Mouse (Mus musculus) spleen, adult 2 months (tissue): ENCODE results near the gene Slc41a3.

Experiments
- CTCF ChIP-seq: fragments of 200-500 bp; IDR thresholded peaks from 2 replicates; pipeline ENCODE4 v1.5.1; 2011; ENCODE audit warnings: mild to moderate bottlenecking, inconsistent platforms; ENCODE audit not compliant: insufficient read depth, insufficient read length, insufficient replicate concordance; ENCODE audit errors: extremely low read depth
- POLR2A ChIP-seq: fragments of 200-500 bp; IDR thresholded peaks from 2 replicates; pipeline ENCODE4 v1.6.1; 2011; ENCODE audit warnings: low read depth, low read length, inconsistent platforms

DNA sequence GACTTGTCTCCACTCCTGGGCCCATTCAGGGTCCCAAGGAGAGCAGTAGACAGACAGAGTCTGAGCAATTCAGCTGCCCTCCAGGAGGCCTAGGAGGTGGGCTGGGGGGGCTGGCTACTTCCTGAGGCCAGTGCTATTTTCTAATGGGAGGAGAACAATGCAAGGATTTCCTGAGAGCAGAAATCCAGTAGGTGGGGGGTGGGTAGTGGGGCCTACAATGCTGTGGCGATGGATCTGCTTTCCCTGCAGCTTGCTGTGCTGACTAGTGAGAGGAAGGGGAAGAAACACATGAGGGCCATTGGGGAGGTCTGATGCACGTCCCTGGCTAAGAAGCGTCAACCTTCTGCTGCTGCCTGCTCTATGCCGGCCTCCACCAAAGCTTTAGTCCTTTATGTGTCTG, 74.2 kb downstream of the Slc41a3 start:
- TF ChIP-seq POLR2A (no peak), CTCF (no peak)
